Mouse (Mus musculus): ENCODE results near the gene Sf3b3.
A peak's percentile ranks its signal among the peaks of the same experiment; 100 is the strongest.
"Not testable (repeated sequence)": the region's sequence is repeated elsewhere in the genome, so short reads cannot be mapped to it uniquely, and the experiment has no call there.

Gene Sf3b3

GRCm38 (mm10) chr8:110846405-110847170 lies at the start of gene Sf3b3, which contains the start of gene Cog4:
Gene Sf3b3, minus strand, starts transcription at chr8:110846787.
Gene Cog4, plus strand, starts transcription at chr8:110846600.
- peak; percentile 87 for DNase-seq (ENCODE audit: low spot score)

GRCm38 (mm10) chr8:110895812-110896211 lies 49.2 kb upstream of the Sf3b3 start:
- no peak for DNase-seq (ENCODE audit: low spot score)

GRCm38 (mm10) chr8:110895254-110895653 lies 48.7 kb upstream of the Sf3b3 start:
- DNase-seq (ENCODE audit: low spot score) = no peak

- no peak for DNase-seq (ENCODE audit: low spot score)
These were observed 48.3 kb upstream of the Sf3b3 start for GRCm38 (mm10) chr8:110894851-110895250.

GRCm38 (mm10) chr8:110892913-110893312 lies 46.3 kb upstream of the Sf3b3 start:
- no peak for DNase-seq (ENCODE audit: low spot score)

GRCm38 (mm10) chr8:110892040-110892439 lies 45.5 kb upstream of the Sf3b3 start:
- no peak for DNase-seq (ENCODE audit: low spot score)

GRCm38 (mm10) chr8:110889904-110890470 lies 43.4 kb upstream of the Sf3b3 start:
- DNase-seq (ENCODE audit: low spot score) = no peak

GRCm38 (mm10) chr8:110888860-110889259 lies 42.3 kb upstream of the Sf3b3 start:
- DNase-seq (ENCODE audit: low spot score) = no peak

- DNase-seq (ENCODE audit: low spot score) = no peak
These were observed 41.9 kb upstream of the Sf3b3 start for GRCm38 (mm10) chr8:110888441-110888840.

- no peak for DNase-seq (ENCODE audit: low spot score)
These were observed 41.0 kb upstream of the Sf3b3 start for GRCm38 (mm10) chr8:110887551-110887950.

GRCm38 (mm10) chr8:110886634-110887033 lies 40.0 kb upstream of the Sf3b3 start:
- no peak for DNase-seq (ENCODE audit: low spot score)

- DNase-seq (ENCODE audit: low spot score) = no peak
These were observed 37.2 kb upstream of the Sf3b3 start for GRCm38 (mm10) chr8:110883824-110884223.

GRCm38 (mm10) chr8:110881741-110882310 lies 35.2 kb upstream of the Sf3b3 start:
- no peak for DNase-seq (ENCODE audit: low spot score)

GRCm38 (mm10) chr8:110877862-110878261 lies 31.3 kb upstream of the Sf3b3 start:
- peak; percentile 29 for DNase-seq (ENCODE audit: low spot score)

GRCm38 (mm10) chr8:110870501-110870900 lies 23.9 kb upstream of the Sf3b3 start:
- DNase-seq (ENCODE audit: low spot score) = no peak

GRCm38 (mm10) chr8:110861347-110862025 lies 14.9 kb upstream of the Sf3b3 start:
- DNase-seq (ENCODE audit: low spot score) = not testable (repeated sequence)

- DNase-seq (ENCODE audit: low spot score) = peak; percentile 37
These were observed 13.3 kb upstream of the Sf3b3 start for GRCm38 (mm10) chr8:110859651-110860501.

- no peak for DNase-seq (ENCODE audit: low spot score)
These were observed 10.3 kb upstream of the Sf3b3 start for GRCm38 (mm10) chr8:110856760-110857461.

GRCm38 (mm10) chr8:110856073-110856472 lies 9.5 kb upstream of the Sf3b3 start:
- not testable (repeated sequence) for DNase-seq (ENCODE audit: low spot score)

GRCm38 (mm10) chr8:110851186-110851585 lies 4.6 kb upstream of the Sf3b3 start:
- no peak for DNase-seq (ENCODE audit: low spot score)
